Mouse (Mus musculus): ENCODE results near the gene Epgn.
A peak's percentile ranks its signal among the peaks of the same experiment; 100 is the strongest.

The Epgn gene

DNA sequence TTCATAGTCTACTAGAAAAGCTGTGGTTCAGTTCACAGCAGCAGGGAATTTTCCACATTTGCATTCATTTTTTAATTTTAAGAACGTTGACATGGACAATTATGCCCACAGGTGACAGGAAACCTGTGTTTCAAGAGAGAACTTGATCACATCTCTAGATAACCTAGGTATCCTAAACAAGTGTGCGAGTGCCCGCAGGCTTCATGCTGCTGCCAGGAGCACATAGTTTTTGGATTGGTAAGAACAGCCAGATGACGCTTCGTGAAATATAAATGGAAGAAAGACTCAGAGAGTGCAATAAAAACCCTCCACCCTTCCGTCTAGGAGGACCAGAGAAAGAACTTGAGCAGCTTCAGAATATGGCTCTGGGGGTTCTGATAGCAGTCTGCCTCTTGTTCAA lies at the start of gene Epgn:
Epgn (plus strand) TSS at position 301 of the 400 bp plus-strand sequence.
- DNase-seq (ENCODE audit: extremely low spot score, low spot score) = no peak

DNA sequence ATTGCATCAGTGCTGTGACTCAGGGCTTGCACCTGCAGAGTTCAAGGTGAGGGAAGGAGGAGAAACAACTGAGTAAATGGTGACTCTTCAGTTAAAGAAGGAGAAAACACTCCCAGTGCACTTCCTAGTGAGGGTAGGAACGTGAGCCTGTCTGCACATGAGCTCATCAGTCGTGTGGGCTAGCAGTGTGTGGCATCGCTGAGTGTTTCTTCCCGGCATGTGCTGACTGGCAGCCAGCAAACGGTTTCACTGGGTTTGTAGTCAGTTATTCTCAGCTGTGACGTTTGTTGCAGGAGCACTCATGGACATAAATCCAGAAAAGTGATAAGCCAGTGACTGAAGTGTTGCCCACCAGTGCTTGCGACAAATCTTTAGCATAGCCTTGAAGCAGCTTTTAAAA lies 47.0 kb upstream of the Epgn start:
- DNase-seq (ENCODE audit: extremely low spot score, low spot score) = no peak

DNA sequence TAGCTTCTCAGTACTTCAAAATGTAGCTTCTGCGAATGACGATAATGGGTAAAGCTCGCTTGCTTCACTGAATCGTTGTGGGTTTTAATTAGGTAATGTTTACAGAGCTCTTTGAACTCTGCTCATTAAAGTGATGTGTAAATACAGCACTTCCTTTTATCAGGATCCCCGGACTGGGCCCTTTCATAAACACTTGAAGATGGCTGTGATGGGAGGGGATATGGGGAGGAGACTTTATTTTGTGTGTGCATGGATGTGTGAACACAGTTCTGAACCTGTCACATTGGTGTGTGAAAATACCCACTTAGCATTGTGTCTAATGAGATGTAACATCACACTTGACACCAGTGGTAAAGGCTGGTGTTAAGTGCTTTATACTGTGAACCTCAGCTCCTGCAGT lies 39.7 kb upstream of the Epgn start:
- DNase-seq (ENCODE audit: extremely low spot score, low spot score) = no peak

DNA sequence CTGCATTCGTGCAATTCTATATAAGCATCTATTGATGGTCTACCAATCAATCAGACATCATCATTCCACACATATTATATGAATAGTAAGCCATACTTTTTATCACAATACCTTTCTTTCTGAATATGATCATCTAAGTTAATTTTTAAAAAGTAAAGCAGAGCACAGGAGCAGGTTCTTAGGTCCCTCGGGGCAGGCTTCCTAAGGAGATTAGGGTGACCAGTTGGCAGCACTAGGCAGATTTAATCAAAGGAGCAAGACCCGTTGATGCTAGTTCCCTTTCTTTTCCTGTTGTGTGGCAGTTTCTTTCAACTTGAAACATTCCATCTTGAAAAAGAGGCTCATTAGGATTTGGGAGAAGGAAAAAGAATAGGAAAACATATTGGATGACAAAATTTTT lies 39.1 kb upstream of the Epgn start:
- no peak for DNase-seq (ENCODE audit: extremely low spot score, low spot score)

DNA sequence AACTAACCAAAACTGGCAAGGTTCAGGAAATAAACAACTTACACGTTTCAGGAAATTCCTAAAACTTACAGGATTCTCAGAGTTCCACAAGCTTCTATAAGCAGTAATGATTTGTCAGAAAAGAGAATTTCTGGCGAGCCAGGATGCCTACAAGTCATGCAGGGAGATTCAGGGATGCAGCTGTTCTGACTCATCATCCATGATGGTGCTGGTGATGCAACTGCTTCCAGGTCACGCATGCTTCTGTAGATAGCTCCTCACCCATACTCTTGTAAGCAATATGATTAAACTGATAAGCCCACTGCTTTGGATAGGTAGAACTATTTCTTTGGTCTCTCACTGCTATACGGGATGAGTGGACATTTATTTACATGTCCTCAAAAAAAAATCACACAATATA lies 38.7 kb upstream of the Epgn start:
- no peak for DNase-seq (ENCODE audit: extremely low spot score, low spot score)

DNA sequence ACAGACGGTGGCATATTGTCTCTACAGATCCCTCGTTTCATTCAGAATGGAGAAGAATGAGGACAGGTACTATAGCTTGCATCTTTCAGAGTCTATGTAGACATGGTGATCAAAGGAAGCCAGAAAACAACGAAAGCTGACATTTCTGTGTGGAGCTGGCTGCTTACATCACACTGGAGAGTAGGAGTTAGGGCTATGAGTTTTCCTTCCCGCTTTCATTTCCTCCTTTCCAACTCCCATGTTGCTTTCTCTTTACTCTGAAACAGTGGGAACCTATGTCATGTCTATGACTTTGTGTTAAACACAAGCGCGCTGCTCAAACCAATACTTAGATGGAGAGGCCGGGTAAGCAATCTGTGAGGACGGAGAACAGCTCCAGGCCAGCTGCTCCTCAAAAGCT lies 27.3 kb upstream of the Epgn start:
- DNase-seq (ENCODE audit: extremely low spot score, low spot score) = no peak

DNA sequence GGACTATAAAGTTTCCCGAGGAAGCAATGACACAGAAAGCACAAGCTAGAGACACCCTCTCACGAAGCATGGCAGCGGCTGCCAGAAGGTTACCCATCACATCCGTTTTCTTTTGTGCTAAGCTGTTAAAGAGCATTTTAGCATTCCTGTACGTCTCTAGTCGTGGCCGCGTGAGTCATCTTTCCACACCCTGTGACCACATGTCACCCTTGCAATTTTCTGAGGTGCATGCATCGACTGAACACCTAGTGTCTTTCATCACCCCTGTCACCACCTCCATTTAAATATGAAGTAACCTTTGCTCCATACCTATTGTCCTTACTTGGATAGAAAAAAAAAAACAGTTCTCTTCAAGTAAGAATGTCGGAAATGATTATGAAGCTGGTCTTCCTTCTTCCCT lies 12.0 kb upstream of the Epgn start:
- DNase-seq (ENCODE audit: extremely low spot score, low spot score) = no peak

DNA sequence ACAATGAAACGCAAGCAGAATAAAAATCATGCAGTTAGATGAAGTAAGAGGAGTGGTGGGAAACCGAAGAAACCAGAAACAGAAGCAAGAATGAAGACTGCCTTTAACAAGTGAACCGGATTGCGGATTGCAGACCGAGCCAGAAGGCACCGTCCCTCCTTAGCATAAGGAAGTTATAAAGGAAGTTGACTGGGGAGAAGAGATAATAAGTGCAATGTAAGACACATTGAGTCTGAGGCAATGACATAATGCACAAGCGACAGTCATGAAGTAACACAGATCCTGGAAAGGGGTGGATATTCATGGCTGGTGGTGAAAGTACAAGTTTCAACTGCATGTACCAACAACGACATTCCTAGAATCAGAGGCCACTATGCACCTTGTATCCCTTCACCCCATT lies 4.2 kb upstream of the Epgn start:
- DNase-seq (ENCODE audit: extremely low spot score, low spot score) = no peak

DNA sequence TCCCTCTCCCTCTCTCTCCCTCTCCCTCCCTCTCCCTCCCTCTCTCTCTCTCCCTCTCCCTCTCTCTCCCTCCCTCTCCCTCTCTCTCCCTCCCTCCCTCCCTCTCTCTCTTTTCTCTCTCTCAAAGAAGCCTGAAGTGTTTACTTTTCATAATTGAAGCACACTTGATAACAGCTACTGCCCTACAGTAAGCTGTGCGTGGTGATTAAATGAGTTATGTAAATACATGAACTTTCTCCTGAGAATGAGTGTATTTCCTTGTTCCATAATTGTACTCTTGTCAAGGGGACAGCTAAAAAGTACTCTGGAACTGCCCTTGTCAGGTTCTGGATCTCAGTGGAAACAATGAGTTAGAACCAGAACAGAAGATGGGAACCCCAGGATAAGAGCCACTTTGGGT lies 576 bp downstream of the Epgn start:
- no peak for DNase-seq (ENCODE audit: extremely low spot score, low spot score)

DNA sequence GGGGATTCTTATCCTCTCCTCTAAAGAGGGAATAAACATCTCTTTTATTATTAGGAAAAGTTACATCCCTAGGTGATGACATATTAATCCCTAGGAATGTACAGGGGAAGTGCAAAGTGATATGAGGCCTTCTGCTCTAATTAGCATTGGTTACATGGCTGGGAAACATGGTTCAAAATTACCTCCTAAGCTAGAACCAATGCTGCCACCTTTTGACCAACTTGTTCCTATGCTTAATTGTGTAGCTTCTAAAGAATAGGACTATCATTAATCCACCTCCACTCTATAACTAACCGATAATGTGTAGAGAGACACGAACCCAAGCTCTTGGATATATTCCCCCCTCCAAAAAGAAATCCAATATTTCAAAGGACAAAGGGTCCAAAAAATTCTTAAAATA lies 3.4 kb downstream of the Epgn start:
- DNase-seq (ENCODE audit: extremely low spot score, low spot score) = no peak

DNA sequence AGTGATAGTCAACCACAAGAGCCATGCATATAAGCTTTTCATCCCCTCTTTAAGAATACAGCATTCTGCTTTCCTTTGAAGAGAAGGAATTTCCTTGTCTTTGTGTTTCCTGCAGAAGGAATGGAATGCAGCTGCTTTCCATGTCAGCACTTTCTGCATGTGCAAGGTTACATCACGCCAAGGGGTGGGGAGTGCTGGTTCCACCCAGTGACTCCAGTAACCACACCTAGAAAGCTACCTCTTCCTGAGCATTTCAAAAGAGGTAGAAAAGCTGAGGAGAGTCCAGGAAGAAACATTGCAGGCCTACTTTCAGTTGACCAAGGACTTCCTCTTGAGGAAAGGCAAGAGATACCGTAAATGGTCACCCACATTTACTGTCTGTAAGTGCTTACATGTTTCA lies 8.1 kb downstream of the Epgn start:
- DNase-seq (ENCODE audit: extremely low spot score, low spot score) = no peak

DNA sequence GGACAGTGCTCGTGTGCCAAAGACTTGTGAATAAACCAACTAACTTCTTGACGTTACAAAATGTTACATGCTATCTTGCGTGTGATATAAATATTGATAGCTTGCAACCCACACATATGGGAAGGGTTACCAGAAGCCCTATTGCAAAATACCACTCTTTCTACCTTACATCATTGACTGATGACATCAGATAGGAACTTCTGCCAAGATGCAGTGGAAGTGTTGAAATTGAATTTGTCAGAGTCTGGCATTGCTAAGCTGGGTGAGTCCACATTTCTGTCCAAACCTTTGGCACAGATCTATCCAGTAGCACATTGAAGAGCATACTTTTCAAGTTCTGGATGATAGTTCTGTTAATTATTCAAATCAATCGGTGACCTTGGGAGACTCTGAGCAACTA lies 9.4 kb downstream of the Epgn start:
- no peak for DNase-seq (ENCODE audit: extremely low spot score, low spot score)

DNA sequence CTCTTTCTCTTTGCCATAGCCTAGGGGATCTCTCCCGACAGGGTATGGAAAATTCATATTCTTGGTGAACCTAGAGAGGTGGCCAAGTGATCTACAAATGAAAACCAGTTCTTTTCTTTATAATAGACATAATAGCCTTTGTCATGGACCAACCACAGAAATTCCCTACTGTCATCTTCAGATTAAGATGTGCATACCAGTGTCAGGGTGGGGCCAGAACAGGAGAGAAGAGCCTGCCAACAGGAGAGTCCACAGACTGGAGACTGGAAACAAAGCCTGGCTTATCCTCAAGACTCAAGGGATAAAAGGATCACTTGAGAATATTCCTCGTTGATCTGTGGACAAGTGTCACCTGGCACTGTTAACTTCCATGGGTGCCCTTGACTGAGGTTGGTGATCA lies 10.5 kb downstream of the Epgn start:
- no peak for DNase-seq (ENCODE audit: extremely low spot score, low spot score)

DNA sequence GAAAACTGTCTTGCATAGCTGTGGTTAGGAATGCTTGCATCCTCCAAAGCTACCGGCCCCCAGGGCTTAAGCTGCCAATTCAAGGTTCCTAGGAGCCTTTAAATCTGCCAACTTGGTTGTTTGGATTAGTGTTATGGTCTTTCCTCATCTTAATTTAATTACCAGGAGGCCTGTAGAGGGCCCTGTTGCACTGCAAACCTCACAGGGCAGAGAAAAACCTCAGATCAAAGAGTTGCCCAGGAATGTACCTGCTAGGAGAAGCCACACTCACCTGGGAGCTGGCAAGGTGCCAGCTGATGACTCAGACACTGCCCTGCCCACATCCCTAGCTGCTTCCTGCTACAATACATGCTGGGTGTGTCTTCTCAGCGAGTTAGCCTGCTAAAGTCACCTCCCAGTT lies 11.3 kb downstream of the Epgn start:
- DNase-seq (ENCODE audit: extremely low spot score, low spot score) = no peak

DNA sequence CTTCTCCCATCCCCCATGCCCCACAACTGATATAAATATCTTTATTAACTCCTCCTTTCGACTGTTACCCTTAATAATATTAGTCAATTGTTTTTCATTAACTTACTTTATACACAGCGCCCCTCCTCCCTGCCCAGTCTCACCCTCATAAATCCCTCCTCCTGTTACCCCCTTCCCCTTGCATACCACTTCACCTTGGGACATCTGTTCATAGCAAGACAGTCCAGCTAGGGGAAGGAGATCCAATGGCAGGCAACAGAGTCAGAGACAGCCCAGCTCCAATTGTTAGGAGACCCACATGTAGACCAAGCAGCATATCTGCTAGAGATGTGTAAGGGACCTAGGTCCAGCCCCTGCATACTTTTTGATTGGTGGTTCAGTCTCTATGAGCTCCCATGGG lies 11.7 kb downstream of the Epgn start:
- DNase-seq (ENCODE audit: extremely low spot score, low spot score) = no peak

DNA sequence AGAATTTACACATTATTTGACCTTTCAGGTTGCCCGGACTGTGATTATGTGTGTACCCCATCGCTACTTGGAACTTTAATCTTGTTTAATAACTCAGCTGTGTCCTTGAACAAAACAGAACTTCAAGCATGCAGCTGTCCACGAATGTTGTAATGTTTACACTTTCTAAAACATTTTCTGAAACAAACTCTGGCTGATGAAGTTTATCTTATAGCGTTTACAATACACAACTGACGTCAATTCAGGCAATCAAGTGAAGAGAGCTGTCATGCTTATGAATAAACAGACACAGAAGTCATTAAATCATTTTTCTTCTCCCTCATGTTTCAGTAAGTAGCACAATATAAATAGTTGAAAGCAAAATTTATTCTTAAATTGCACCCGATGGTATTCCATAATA lies 20.7 kb downstream of the Epgn start:
- DNase-seq (ENCODE audit: extremely low spot score, low spot score) = no peak

DNA sequence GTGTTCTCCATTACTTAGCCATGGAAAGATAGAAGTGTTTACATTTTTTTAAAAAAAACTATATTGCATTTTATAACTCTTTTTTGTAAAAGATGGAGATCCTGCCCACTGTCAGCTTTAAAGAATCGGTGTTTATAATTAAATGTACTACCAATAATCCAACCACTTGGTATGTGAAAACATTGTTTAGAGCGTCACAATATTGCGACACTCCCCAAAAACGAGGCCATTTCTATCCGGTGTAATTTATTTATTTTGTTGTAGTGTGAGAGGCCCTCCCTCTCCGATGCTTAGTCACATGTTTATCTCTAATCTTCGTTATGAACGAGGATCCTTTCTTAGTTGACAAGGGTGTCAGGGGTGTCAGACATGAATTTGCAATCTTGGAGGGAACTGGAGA lies 21.1 kb downstream of the Epgn start:
- no peak for DNase-seq (ENCODE audit: extremely low spot score, low spot score)

DNA sequence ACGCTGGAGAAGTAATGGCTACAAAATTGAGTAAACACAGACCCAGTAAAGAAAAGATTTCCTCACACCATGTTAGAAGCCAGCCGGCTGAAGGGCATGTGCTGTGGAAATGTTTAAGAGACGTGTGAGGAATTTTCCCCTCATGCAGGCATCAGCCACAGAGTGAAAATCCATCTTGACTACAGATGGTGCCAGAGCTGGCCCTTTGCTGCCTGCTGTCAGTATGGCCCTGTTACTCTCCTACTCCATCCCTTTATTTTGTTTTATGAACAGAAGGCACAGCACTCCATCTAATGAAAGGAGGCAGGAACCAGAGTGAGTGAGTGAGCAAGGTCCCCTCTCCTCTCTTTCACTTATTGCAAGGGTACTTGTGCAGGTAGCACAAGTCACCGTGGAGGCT lies 45.1 kb downstream of the Epgn start:
- no peak for DNase-seq (ENCODE audit: extremely low spot score, low spot score)

DNA sequence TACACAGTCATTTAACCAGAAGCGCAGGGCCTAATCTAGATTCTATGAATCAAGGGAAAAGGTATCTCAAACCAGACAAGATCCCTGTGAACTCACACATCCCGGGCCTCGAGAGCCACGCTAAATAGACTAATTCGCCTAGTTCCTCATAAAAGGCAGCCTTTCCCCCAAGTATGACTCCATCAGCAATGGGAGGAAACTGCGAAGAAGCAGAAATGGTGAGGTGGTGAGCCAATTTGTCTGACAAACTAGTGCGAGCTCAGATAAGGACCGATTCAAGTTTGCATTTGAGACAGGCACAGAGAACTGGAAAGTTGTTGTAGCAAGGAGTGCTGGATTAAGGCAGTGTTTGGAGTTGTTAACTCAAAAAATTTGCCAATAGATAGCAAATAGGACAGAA lies 46.4 kb downstream of the Epgn start:
- DNase-seq (ENCODE audit: extremely low spot score, low spot score) = no peak

DNA sequence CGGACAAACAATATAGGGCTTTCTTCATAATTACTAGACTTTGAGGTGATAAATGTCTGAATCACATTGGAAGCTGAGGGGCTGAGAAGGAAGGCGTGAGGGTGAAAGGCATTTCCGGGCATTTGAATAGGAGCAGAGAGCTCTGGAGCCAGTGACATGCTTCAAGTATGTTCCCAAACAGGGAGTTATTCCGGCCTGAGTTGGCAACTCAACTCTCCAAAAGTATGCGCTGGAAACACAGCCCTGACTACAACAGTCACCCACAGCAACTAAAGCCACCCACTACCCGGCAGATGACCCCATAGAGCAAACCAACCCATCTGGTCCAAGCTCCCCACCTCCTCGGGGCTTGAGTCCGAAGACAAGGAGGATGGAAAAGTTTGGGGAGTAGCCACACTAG lies 46.8 kb downstream of the Epgn start:
- no peak for DNase-seq (ENCODE audit: extremely low spot score, low spot score)

DNA sequence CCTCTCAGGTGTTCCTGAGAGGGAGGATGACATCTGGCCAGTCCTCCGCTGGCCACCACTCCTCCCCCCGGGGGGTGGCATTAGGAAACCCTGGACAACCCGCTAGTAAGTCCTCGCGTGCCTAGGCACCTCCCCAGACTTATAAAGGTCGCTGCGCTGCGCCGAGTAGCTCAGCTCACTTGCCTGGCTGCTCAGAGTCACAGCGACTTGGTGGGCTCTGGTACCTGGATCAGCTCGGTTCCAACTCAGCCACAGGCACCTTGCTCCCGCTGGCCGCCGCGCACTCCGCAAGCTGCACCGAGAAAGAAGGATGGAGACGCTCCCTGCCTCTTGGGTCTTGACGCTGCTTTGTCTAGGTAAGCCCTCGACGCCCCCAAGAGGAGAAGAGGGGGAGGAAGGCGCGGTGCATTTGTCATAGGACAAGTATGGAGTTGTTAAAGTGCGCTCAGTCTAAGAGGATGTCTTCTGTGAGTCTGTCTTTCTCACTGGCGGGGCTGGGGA lies 47.2 kb downstream of the Epgn start, which contains the start of gene Ereg:
Ereg (plus strand) TSS at position 173 of the 501 bp plus-strand sequence.
- peak; percentile 54 for DNase-seq (ENCODE audit: extremely low spot score, low spot score)

DNA sequence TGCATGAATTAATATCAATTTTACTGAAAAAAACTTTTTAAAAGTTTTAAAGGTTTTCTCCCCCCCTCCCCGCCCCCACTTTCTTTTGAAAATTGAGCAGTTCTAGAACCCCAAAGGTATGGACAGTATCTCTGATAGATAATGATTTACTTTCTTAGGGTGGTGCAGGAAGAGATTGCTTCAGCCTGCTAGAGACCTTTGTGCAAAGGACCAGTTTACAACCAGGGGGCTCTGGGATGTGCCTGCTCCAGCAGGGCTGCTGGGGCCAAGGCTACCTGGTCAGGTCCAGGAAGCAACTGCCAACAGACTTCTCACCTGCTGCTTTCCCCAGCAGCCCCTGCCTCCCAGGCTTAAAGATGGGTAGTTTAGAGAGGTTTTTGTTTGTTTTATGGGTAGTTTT lies 47.8 kb downstream of the Epgn start:
- no peak for DNase-seq (ENCODE audit: extremely low spot score, low spot score)

DNA sequence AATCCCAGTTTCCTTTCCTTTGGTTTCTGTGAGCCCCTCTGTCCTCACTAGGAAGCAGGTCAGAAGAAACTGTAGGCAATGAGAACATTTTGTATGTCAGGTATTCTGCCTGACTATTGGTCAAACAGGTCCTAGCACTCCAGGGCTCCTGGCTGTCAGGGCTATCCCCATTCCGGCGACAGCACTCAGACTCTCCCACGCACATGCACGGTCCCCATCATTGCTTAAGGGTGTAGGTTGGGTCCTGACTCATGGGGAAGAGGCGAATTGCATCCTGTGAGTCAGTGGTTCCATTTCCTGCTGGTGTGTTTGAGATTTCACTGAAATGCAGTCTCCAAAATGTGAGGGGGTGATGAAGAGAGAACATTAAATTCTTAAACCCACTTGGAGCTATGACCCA lies 55.8 kb downstream of the Epgn start:
- DNase-seq (ENCODE audit: extremely low spot score, low spot score) = no peak
